Mouse (Mus musculus): ENCODE measurements around the gene Cyp24a1.

Gene Cyp24a1

GRCm38 (mm10) chr2:170497091-170497566, at the start of gene Cyp24a1:
Gene Cyp24a1, minus strand, starts transcription at chr2:170497145.
- DNase-seq (ENCODE audit: low spot score) = peak; percentile 74

- no peak for DNase-seq (ENCODE audit: low spot score)
Observed at GRCm38 (mm10) chr2:170545745-170546144, 48.8 kb upstream of the Cyp24a1 start.

- DNase-seq (ENCODE audit: low spot score) = no peak
Observed at GRCm38 (mm10) chr2:170544950-170545349, 48.0 kb upstream of the Cyp24a1 start.

- no peak for DNase-seq (ENCODE audit: low spot score)
Observed at GRCm38 (mm10) chr2:170544159-170544558, 47.2 kb upstream of the Cyp24a1 start.

GRCm38 (mm10) chr2:170543625-170544024, 46.7 kb upstream of the Cyp24a1 start:
- no peak for DNase-seq (ENCODE audit: low spot score)

GRCm38 (mm10) chr2:170539211-170539610, 42.3 kb upstream of the Cyp24a1 start:
- no peak for DNase-seq (ENCODE audit: low spot score)

- DNase-seq (ENCODE audit: low spot score) = no peak
Observed at GRCm38 (mm10) chr2:170535841-170536240, 38.9 kb upstream of the Cyp24a1 start.

GRCm38 (mm10) chr2:170534803-170535174, 37.8 kb upstream of the Cyp24a1 start:
- no peak for DNase-seq (ENCODE audit: low spot score)

GRCm38 (mm10) chr2:170534116-170534802, 37.3 kb upstream of the Cyp24a1 start:
- no peak for DNase-seq (ENCODE audit: low spot score)

- no peak for DNase-seq (ENCODE audit: low spot score)
Observed at GRCm38 (mm10) chr2:170530256-170530655, 33.3 kb upstream of the Cyp24a1 start.

- no peak for DNase-seq (ENCODE audit: low spot score)
Observed at GRCm38 (mm10) chr2:170529766-170530165, 32.8 kb upstream of the Cyp24a1 start.

- DNase-seq (ENCODE audit: low spot score) = no peak
Observed at GRCm38 (mm10) chr2:170528061-170528460, 31.1 kb upstream of the Cyp24a1 start.

GRCm38 (mm10) chr2:170526513-170526912, 29.6 kb upstream of the Cyp24a1 start:
- no peak for DNase-seq (ENCODE audit: low spot score)

- DNase-seq (ENCODE audit: low spot score) = peak; percentile 40
Observed at GRCm38 (mm10) chr2:170520321-170520971, 23.5 kb upstream of the Cyp24a1 start.

- no peak for DNase-seq (ENCODE audit: low spot score)
Observed at GRCm38 (mm10) chr2:170513756-170514155, 16.8 kb upstream of the Cyp24a1 start.

GRCm38 (mm10) chr2:170511073-170511891, 14.3 kb upstream of the Cyp24a1 start:
- DNase-seq (ENCODE audit: low spot score) = peak; percentile 88

- peak; percentile 80 for DNase-seq (ENCODE audit: low spot score)
Observed at GRCm38 (mm10) chr2:170508821-170509220, 11.9 kb upstream of the Cyp24a1 start.

- peak; percentile 73 for DNase-seq (ENCODE audit: low spot score)
Observed at GRCm38 (mm10) chr2:170507734-170508133, 10.8 kb upstream of the Cyp24a1 start.

GRCm38 (mm10) chr2:170503983-170504382, 7.0 kb upstream of the Cyp24a1 start:
- no peak for DNase-seq (ENCODE audit: low spot score)

- DNase-seq (ENCODE audit: low spot score) = no peak
Observed at GRCm38 (mm10) chr2:170503343-170503742, 6.4 kb upstream of the Cyp24a1 start.

GRCm38 (mm10) chr2:170498011-170498410, 1.1 kb upstream of the Cyp24a1 start:
- DNase-seq (ENCODE audit: low spot score) = no peak

- peak; percentile 20 for DNase-seq (ENCODE audit: low spot score)
Observed at GRCm38 (mm10) chr2:170496154-170496930, 603 bp downstream of the Cyp24a1 start, which contains the start of gene Pfdn4. Gene Pfdn4, plus strand, starts transcription at chr2:170496428.
